Mouse (Mus musculus) left cerebral cortex, postnatal 4 days (tissue): Measurements from ENCODE around the gene 2900011O08Rik. TPM values are rescaled to one million over a fixed set of nuclear protein-coding genes. Genes with fewer than 3 reads are reported as not detected.
"Not testable (repeated sequence)": the region's sequence is repeated elsewhere in the genome, so short reads cannot be mapped to it uniquely, and the experiment has no call there.

Experiments used
- DNase-seq: peaks from one replicate; pipeline ENCODE4 v3.0.0-alpha.2; 2022
- intact Hi-C: fragments of 180-260 bp; cut with DNase I; formaldehyde crosslinking; loops from one replicate; pipeline ENCODE4 v1.15.1; 2025
- total RNA-seq, 2 experiments: library from RNA; stranded (reverse); gene quantifications; 2 replicates each; pipeline ENCODE4 v1.2.3; 2021

2900011O08Rik gene
- 100 to 1,000 TPM; 246 to 247 TPM for total RNA-seq

DNA sequence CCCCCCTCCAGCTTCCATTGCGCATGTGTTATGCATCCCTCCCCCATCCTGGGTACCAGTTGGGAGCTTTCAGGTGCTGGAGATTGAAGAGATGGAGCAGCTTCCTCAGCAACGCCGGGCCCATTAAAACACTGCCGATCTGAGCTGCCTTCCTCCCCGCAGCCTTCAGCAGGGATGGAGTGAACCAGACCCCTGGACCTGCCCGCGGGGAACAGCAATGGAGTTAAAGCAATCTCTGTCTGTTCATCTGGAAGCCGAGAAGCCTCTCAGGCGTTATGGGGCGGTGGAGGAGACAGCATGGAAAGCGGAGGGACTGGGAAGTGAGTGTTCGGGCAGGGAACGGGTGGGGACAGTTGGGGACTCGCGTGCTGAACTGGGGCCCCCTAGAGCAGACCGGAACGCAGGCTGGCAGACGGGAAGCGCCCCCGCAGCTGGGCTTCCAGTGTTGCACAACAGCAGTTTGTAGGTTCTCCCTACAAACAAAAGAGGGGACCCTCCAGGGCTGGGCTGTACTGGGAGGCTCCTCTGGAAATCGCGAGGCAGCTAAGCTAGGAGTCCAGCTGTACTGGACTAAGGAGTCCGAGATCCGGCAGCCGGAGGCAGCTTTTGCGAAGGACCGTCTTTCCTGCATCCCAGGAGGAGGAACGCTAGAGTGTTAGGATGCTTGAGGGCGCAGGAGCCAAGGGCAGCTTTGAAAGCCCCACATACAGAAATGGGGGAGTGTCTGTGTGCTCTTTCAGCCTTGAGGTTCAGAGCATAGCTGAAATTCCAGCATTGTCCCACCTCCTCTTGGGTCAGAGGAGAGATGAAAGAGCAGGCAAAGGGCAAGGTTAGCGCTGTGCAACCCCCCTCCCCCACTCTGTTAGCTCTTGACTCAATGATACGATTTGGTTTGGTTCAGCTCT lies at the start of gene 2900011O08Rik, which contains the start of gene Ifitm7:
2900011O08Rik (plus strand) TSS at position 31 of the 905 bp plus-strand sequence.
Ifitm7 (minus strand) TSS at position 315 of the 905 bp plus-strand sequence.
- DNase-seq: peak; percentile 33
- intact Hi-C loops: no loop called here

DNA sequence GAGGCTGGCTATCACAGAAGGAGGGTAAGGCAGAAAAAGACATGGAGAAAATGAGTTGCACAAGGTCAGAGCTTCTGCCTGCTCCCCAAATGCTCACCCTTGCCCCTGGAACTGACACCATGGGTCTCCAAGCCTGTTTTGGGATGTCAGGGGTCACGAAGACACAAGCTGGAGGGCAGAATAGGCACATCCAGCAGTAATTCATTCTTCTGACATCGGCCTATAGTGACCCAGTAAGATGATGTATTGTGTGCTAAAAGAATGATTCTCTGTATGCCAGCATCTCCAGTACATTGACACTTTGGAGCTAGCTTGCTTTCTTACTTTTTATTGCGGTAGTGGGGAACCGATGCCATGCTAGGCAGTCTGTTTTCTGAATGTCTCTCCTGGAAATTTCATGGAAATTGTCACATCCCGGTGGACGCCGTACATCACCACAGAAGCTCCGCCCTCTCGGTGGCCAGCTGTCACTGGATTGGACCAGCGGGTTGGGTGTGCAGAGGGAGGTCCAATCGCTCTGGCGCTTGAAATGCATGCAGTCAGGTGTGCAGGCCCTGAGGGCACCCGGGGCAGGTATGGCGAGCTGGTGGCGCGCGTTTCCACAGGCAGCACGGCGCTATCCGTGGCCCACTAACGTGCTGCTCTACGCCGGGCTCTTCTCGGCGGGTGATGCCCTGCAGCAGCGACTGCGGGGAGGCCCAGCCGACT lies 46.1 kb upstream of the 2900011O08Rik start:
- DNase-seq: peak; percentile 81
- intact Hi-C loops: no loop called here

DNA sequence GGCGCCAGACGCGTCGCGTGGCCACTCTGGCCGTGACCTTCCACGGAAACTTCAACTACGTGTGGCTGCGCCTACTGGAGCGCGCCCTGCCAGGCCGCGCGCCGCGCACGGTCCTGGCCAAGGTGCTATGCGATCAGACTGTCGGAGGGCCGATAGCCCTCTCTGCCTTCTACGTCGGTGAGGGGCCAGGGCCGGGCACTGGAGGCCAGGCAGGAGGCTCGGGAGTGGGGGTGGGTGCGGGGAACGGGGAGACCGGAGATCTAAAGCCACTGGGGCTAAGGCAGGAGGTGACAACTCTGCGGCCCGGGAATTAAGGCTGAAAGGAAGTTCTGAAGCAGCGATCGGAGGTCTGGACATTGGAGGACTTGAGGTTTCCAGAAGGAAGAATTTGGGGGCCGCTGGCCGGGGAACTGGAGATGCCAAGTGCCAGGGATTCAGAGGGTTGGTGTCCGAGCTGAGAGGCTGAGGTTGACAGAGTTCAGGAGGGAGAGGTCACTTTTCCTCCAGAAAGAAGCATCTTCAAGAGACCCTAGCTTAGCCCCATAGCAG lies 45.5 kb upstream of the 2900011O08Rik start:
- no peak for DNase-seq
- intact Hi-C loops: no loop called here

DNA sequence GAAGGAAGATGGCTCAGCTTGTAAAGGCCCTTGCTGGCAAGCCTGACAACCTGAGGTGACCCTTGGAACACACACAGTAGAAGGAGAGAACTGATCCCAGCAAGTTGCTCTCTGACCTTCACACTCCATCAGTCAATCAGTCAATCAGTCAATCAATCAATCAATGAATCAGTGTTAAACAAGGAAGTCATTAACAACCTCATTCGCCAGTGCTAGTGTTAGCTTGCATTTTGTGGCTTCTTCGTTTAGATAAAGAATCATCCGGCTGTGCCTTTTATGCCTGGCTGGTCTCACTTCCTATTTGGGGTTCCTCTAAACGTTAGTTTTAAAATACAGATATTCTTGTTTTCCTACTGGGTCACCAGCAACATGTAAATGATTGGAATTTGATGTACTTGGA lies 42.2 kb upstream of the 2900011O08Rik start:
- intact Hi-C loops: no loop called here

DNA sequence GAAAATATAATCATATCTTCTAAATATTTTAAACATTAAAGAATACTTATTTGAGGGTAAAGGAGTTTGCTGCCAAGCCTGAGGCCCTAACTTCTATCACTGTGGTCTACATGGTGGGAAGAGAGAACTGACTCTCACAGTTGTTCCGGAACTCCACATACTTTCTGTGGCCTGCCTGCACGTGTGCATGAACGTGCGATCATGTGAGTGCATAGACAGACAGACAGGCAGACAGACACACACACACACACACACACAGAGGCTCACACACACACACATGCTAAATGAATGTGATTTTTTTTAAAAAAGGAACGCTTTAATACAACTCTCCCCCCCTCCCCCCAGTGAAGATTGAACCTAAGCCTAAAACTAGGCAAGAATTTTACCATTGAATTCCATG lies 41.7 kb upstream of the 2900011O08Rik start:
- intact Hi-C loops: no loop called here
- no peak for DNase-seq

More for the DNA sequence above, 42.2 kb upstream of the 2900011O08Rik start:
- no peak for DNase-seq

DNA sequence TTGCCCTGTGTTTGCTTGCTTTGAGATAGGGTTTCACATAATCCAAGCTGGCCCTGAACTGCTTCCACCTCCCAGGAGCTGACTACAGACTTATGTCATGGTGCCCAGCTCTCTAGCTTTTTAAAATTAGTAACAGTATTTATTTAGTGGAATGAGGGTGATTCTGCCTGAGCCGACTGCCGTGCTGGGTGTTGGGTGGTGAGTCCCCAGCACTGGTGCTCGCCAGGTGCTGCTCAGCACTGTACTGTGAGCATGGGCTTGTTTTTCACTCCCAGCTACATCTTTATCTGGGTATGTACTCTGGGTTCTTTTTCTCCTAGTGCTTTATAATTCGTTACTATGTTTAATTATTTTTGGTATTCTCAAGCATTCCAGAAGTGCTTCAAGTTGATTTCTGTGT lies 41.3 kb upstream of the 2900011O08Rik start:
- intact Hi-C loops: no loop called here
- no peak for DNase-seq

DNA sequence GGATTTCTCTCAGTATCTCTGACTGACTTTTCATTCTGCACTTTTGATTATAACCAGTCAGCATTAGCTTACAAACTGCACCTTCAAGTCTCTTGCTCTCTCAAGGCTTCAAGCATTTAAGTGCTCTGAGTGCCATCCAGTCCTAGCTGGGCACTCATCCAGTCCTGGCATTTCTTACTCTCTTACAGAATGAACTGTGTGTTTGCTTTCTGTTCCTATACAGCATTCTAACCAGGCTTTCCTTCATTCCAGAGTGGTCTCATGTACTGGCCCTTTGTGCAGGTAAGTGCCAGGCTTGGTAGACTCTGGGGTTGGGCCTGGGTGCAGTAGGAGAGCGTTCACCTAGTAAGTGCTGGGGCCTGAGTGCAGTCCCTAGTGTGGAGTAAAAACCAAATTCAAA lies 40.1 kb upstream of the 2900011O08Rik start:
- intact Hi-C loops: no loop called here
- no peak for DNase-seq

DNA sequence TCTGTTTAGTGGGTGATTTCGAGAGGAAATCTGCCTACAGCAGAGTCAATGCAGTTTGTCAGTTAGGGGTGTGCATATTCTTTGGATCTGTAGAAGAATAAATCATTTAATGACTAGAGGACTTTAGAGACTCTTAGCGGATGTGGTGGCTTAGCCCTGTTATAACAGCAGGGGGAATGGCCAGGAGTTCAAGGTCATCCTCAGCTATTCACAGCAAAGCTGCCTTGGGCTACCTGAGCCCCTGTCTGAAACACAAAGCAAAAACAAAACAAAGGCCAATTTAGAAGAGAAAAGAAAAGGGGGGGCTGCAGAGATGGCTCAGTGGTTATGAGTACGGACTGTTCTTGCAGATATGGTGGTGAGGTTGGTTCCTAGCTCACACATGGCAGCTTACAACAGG lies 35.2 kb upstream of the 2900011O08Rik start:
- DNase-seq: no peak
- intact Hi-C loops: no loop called here

DNA sequence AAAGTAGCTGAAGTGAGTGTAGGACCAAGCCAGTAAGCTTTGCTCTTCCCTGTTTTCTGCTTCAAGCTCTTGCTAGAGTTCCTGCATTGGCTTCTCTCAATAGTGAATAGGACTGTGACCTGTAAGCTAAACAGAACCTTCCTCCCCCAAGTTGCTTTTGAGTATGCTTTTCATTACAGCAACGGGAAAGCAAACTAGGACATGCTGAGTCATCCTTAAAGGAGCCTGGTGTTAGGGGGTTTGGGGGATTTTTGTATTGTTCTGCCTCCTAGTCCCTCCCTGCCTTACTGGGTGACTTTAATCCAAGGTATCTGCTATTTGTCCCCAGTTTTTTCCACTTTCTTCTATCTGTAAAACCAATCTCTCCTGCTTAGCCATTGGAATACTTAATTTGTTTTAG lies 24.4 kb upstream of the 2900011O08Rik start:
- intact Hi-C loops: no loop called here
- DNase-seq: no peak

DNA sequence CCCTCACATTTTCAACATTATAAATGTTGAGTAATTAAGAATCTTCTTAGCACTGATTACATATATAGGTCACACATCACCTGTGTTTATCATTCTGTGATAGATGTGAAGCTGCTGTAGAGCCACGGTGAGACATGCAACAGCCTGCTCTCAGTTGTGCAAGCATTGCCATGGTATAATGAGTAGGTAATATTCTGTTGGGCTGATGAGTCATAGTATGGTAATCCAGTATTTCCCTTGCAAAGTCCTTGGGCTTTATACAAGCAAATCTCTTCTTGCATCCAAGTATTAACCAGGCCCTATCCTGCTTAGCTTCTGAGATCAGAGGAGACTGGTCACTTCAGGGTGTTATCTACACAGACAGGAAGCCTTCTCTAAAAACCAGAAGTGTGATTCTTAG lies 17.3 kb upstream of the 2900011O08Rik start:
- DNase-seq: no peak
- intact Hi-C loops: no loop called here

DNA sequence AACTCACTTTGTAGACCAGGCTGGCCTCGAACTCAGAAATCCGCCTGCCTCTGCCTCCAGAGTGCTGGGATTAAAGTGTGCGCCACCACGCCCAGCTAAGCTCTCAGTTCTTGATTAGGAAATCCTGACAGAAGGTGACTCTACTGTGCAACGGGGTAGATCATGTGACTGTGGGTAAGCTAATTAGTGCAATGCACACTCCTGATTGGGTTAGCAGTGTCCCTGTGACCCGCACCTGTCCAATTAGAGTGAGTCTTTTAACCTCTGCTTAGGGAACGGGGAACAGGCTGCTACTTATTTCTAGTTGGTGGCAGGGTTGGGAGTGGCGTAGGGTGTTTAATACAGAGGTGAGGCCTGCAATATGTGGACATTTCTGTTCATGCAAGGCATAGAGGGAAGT lies 14.4 kb upstream of the 2900011O08Rik start:
- DNase-seq: no peak
- intact Hi-C loops: no loop called here

DNA sequence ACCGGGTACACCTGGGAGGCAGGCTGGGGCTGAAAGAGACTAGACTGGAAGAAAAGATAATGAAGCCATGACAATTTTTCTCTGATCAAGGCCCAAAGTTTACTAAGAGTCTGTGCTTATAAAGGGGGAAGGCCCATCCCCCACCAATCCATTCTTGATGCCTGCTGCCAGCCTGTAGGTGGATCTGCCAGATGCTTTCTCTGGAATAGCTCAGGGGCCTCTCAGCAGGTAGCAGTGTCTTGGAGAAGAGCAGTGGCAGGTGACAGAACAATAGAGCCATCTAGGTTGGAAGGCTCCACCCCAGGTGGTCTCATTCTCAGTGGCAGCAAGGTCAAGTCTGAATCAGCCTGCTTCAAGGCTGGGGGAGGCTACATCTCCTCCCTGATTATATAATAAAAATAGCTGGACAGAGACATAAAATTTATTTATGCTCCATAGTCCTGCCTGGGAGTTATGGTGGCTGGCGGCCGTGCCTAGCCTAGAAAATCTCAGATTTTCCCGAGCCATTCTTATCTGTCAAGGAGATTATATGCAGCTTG lies 10.0 kb upstream of the 2900011O08Rik start:
- intact Hi-C loops, DNase-seq: not testable (repeated sequence)

DNA sequence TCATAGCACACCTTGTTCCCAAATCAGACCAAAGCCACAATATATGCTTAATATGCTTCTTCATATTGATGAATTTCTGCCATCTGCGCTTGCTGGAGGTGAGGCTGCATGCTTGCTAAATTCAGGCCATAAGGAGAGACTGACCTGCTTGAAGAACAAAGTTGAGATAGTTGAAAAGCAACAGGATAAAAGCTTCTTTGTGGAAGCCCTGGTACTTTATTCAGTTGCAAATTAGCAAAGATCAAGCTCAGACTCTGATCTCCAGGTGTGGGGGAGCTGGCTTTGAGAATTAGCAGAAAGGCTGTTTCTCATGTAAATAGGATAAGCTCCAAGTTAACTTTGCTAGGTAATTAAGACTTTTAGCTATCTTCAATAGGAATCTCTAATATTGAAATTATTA lies 9.4 kb upstream of the 2900011O08Rik start:
- intact Hi-C loops, DNase-seq: not testable (repeated sequence)

DNA sequence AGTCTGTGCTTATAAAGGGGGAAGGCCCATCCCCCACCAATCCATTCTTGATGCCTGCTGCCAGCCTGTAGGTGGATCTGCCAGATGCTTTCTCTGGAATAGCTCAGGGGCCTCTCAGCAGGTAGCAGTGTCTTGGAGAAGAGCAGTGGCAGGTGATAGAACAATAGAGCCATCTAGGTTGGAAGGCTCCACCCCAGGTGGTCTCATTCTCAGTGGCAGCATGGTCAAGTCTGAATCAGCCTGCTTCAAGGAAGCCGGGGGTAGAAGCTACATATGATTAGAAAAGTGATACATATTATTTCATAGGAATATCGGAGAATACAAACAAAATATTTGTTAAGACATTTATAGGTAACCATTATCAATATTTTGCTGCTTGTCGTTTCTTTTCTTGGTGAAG lies 4.7 kb upstream of the 2900011O08Rik start:
- DNase-seq, intact Hi-C loops: not testable (repeated sequence)

DNA sequence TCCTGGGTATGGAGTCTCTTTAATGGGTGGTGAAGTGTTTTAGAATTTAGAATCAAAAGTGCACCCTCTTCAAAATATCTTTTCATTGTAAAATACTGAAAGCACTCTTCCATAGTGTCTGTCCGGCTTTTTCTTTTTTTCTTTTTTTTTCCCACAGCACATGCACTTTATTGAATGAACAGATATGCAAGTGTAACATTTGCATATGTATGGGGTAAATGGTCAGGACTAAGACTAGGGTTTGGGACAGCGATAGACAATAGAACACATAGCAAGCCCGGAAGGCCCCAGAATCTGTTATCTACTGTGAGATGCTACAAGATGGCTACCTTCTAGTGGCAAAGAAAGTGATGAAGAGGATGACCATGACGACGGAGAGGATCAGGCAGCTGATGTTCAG lies 3.2 kb upstream of the 2900011O08Rik start:
- DNase-seq: no peak
- intact Hi-C loops: no loop called here

DNA sequence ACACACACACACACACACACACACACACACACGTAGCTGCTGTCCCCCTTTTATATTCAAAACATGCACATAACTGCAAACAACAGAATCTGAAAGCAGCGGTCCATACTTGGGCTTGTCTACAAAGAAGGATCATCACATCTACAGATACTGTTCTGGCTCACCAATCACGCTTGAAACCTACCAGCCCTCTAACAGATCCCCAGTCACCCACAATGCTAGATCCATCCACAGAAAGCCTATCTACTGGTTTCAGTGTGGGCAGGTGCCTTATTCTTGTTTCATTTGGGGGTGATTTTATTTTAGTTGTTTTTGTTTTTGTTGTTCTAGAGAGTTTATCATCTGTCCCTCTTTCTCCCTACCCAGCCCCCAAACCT lies 219 bp upstream of the 2900011O08Rik start:
- intact Hi-C loops: no loop called here
- DNase-seq: no peak

DNA sequence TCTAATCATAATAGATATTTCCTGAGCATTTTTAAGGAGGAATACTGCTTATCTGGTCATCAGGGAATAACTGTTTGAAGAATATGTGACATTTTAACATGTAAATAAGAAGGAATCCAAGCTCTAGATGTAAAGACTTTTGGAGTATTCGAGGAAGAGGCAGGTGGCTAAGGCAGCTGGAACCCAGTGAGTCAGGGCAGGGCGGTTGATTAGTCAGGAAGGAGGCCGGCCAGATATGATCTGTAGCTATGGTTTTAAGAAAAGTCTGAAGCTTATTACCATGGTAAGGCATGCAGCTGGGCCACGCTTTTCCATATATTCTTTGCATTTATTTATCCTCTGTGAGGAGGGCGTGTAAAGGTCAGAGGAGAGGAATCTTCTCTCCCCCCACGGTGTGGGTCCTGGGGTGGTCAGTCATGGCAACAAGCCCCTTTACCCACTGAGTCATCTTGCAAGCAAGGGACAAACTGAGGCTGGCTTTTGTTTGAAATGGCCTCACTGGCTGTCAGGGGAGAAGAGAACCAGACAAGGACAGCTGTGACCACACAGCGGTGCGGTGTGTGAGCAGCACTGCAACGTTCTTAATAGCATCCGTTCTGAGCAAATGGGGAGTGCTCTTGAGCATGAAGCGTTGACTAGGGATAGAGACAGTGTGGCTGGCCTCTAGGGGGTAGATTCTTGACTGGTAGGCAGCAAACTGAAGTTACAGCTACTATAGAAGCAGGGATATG lies 6.3 kb downstream of the 2900011O08Rik start:
- no peak for DNase-seq
- intact Hi-C loops: no loop called here

DNA sequence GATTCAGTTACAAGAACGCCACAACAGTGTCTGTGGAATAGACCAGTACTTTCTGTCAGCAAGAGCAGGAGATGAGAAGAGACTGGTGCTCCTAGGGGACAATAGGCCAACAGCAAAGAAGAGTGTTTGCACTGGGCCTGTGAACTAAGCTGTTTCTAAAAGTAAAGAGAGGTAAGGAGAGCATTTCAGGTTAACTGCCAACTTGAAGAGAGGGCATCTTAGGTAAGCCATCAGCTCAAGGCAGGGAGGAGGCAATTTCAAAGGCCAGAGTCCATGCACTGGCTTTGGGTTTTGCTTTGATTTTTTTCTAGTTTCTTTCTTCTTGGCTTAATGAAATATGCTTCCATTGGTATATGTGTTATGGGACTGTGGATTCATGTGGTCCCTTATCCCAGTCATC lies 7.7 kb downstream of the 2900011O08Rik start:
- no peak for DNase-seq
- intact Hi-C loops: no loop called here

DNA sequence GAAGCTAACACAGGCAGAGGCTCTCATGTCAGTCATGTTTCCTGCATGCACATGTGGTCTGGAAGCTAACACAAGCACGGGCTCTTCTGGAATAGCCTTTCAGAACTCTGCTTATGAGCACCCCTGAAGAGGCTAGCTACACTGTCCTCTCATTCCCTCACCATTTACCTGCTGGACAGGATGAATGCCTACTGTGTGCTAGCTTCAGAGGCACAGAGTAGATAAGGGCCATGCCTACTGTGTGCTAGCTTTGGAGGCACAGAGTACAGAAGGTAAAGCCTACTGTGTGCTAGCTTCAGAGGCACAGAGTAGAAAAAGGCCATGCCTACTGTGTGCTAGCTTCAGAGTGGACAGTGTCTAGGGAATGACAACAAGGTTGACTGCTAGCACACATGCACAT lies 8.1 kb downstream of the 2900011O08Rik start:
- intact Hi-C loops: no loop called here
- DNase-seq: no peak

DNA sequence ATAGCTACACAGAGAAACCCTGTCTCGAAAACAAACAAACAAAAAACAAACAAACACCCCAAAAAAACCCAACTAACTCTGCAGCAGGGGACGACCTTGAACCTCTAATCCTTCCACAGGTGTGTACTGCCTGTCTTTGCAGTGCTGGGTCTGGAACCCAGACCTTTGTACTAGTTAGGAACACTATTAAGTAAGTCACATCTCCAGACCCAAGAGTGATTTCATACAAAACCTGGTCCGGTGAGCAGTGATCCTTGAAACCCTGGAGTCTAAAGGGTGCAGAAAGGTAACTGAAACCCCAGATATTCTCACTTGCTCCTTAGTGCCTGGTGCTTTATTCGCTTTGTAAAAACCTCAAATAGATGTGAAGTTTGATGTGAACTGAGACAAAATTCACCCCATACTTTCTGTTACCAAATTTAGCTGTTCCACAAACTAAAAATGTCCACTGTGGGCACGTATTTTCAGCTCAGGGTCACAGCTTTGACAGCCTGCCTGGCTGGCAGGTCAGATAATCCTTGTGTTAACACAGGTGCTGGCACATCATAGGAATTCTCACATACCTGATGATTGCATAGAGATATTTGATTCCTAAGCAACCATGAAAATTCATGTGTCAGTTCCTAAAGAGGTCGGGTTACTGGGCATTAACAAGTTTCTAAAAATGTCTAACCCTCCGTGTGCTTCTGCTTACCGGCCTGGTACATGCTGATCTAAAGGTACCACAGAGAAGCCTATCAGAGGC lies 17.2 kb downstream of the 2900011O08Rik start:
- intact Hi-C loops: no loop called here

More for the DNA sequence above, 17.2 kb downstream of the 2900011O08Rik start:
- no peak for DNase-seq
